ENCODE assay signal across 23 mouse cellular contexts in the genomic region with DNA sequence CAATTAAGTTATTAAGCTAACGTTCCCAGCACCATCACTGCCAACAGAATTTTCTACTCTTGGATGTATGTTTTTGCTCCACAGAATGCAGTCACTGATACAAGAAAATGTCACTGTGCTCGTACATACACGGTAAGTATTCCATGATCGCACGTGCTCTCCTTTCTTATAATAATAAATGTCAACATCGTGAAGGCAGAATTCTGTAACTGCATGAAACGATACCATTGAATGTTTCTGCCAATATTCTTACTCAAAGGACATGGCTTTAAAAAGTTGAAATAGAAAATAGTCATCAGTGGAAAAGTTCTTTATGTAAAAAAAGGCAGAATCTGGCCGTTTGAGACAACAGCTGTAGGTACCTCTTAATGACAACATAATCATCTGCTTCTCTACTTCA. TPM values are rescaled to one million over a fixed set of nuclear protein-coding genes. Genes with fewer than 3 reads are reported as not detected.
A peak's percentile ranks its signal among the peaks of the same experiment; 100 is the strongest.
DNase-seq lines count a peak whose midpoint lies in the region; ATAC-seq and TF ChIP-seq lines count a peak whose summit lies in the region.
"Had no signal": no experiment of that assay in that cellular context is flagged by ENCODE, and none has a peak within 500 bp of the region (broad histone marks: within the 10 kb centered on the region; RNA-seq: fewer than 3 reads in every experiment).

No protein-coding gene starts in this region.

- H3K4me1 ChIP-seq in liver, postnatal 0 days (ENCODE audit: insufficient read depth), result peaks cover 41% of the 10 kb centered on the region
- peaks cover 19% of the 10 kb centered on the region for H3K4me1 ChIP-seq in spleen, adult 2 months (ENCODE audit: control insufficient read depth, insufficient read depth, insufficient read length)

- H3K4me3 ChIP-seq in liver, postnatal 0 days (ENCODE audit: low read depth, low read length), result peak overlapping the region; percentile 19; the same call in 1 of the 2 replicates
- H3K4me3 ChIP-seq in spleen, adult 2 months (ENCODE audit: extremely low read depth, insufficient read depth, insufficient read length), result no peak overlapping the region
- H3K4me3 ChIP-seq: embryonic facial prominence, embryonic 10.5 days; embryonic facial prominence, embryonic 12.5 days; forebrain, embryonic 13.5 days; forebrain, embryonic 15.5 days had no signal

- ATAC-seq in liver, postnatal 0 days, result no peak
- ATAC-seq: activated CD4-positive, CD25-positive, alpha-beta regulatory T cell, adult 4 months; forebrain, embryonic 13.5 days; forebrain, embryonic 15.5 days; Patski had no signal

- TF ChIP-seq POLR2A in spleen, adult 2 months (IDR thresholded peaks at IDR 0.05; ENCODE audit: low read depth, low read length), result no peak

- no peak overlapping the region for H3K9ac ChIP-seq in liver, postnatal 0 days (replicated peaks)
- H3K9ac ChIP-seq: embryonic facial prominence, embryonic 12.5 days; forebrain, embryonic 13.5 days; forebrain, embryonic 15.5 days had no signal

- H3K9me3 ChIP-seq in liver, postnatal 0 days (ENCODE audit: low read length), result no peaks in the 10 kb centered on the region
- H3K9me3 ChIP-seq: embryonic facial prominence, embryonic 10.5 days; embryonic facial prominence, embryonic 12.5 days; forebrain, embryonic 13.5 days; forebrain, embryonic 15.5 days; G1E had no signal

- 0 out of 2 replicates have a peak overlapping the region, but pooled peaks have one; percentile 19 for H3K27ac ChIP-seq in liver, postnatal 0 days (ENCODE audit: low read depth)
- peak overlapping the region; percentile 41; the same call in 1 of the 2 replicates for H3K27ac ChIP-seq in spleen, adult 2 months (ENCODE audit: insufficient read depth, low read length)
- H3K27ac ChIP-seq: embryonic facial prominence, embryonic 10.5 days; embryonic facial prominence, embryonic 12.5 days; forebrain, embryonic 13.5 days; forebrain, embryonic 15.5 days had no signal

- WGBS in liver, postnatal 0 days (ENCODE audit: insufficient replicate concordance), result 80% methylated on average over 8 of the region's 8 CpGs
- WGBS in spleen, adult 2 months, result 80% methylated on average over 8 of the region's 8 CpGs

- no peak for TF ChIP-seq EP300 in liver, postnatal 0 days (IDR thresholded peaks at IDR 0.05; ENCODE audit: low read depth)

- H3K36me3 ChIP-seq in liver, postnatal 0 days (replicated peaks; ENCODE audit: insufficient read depth, low read length), result peaks cover 32% of the 10 kb centered on the region
- H3K36me3 ChIP-seq in spleen, adult 2 months (ENCODE audit: control insufficient read depth, insufficient read depth, low read length), result peaks cover 32% of the 10 kb centered on the region

- H3K27me3 ChIP-seq in liver, postnatal 0 days (ENCODE audit: insufficient read depth, low read length), result no peaks in the 10 kb centered on the region
- H3K27me3 ChIP-seq in spleen, adult 2 months (ENCODE audit: control insufficient read depth, insufficient read depth, low read length), result no peaks in the 10 kb centered on the region
- H3K27me3 ChIP-seq: embryonic facial prominence, embryonic 12.5 days; forebrain, embryonic 13.5 days; Patski had no signal

- no peak for TF ChIP-seq CTCF in liver, postnatal 0 days (IDR thresholded peaks at IDR 0.05; ENCODE audit: low read depth)
- TF ChIP-seq CTCF in spleen, adult 2 months (IDR thresholded peaks at IDR 0.05; ENCODE audit: extremely low read depth, insufficient read depth, insufficient read length, insufficient replicate concordance), result no peak

- peak overlapping the region; percentile 65 for H3K4me2 ChIP-seq in liver, postnatal 0 days (ENCODE audit: low read depth, low read length)
- H3K4me2 ChIP-seq: embryonic facial prominence, embryonic 12.5 days; forebrain, embryonic 13.5 days; forebrain, embryonic 15.5 days had no signal

- DNase-seq in liver, postnatal 0 days, result no peak
- no peak for DNase-seq in liver
- no peak for DNase-seq in spleen, adult 2 months (ENCODE audit: low read depth in 1 of 2, low spot score in 2 of 2)
- DNase-seq in spleen, postnatal 14 days (ENCODE audit: low spot score in 2 of 2), result no peak
- DNase-seq in induced T-regulatory cell, adult 2 months (ENCODE audit: low read depth), result peak; percentile 75
- peak; percentile 31 for DNase-seq in naive thymus-derived CD4-positive, alpha-beta T cell, adult 2 months (ENCODE audit: low read depth)
- no peak for DNase-seq in lung, postnatal 14 days
- DNase-seq in right cerebral cortex, postnatal 36 days (ENCODE audit: low spot score in 2 of 2), result no peak
- DNase-seq: adrenal gland, adult 8-10 months; adrenal gland, postnatal 14 days; adrenal gland, postnatal 36 days; cerebellum, adult 11-12 months; cerebellum, adult 2 months; cerebellum, adult 9-10 months; cerebellum, postnatal 10 days; cerebellum, postnatal 25 days had no signal

RNA-seq across cellular contexts. Expression of a gene that starts 5.0 kb away (rescaled TPM):
- polyA plus RNA-seq in liver, postnatal 0 days (2015; fragmentation: Nextera tagmentation; extraction: Ambion mirVana), result 0.89 and 1.3 TPM in 2 replicates
- polyA plus RNA-seq in spleen, adult 2 months (2012; rRNA removed), result 12.2 and 13.0 TPM in 2 replicates

Comparison
In these comparisons a context has a peak if more than half of its experiments do, and no peak if none do; other contexts are left out.
1. DNase-seq: peak in induced T-regulatory cell, adult 2 months (single experiment) and naive thymus-derived CD4-positive, alpha-beta T cell, adult 2 months (single experiment); none in liver, postnatal 0 days (single experiment), liver (single experiment), spleen, adult 2 months (0 of 2), spleen, postnatal 14 days (0 of 2), lung, postnatal 14 days (single experiment) and right cerebral cortex, postnatal 36 days (0 of 2).